Mouse (Mus musculus): ENCODE measurements at regions not wholly inside any gene's neighbourhood (a gene's known extent, or its start where the extent isn't known, plus 50 kb on each side); places are given as distances from the start of the nearest gene placed in this dataset.

DNA sequence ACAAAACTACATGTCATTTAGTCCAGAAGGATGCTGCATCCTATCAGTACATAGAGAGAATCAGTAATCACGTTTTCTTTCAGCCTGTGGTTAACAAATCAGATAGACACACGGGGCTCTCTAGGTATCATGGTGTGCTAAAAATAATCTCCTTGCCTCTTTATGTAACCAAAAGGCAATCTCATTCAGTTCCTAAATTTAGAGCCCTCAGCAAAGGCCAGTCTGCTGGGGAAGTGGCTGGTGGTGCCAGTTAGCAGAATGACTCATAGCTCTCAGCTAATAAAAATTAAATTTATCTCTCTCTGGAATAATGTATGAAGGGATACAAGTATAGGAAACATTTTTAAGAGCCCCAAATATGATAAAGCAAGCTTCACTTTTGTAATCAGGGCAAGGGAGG is 335.5 kb downstream of the Phex start:
- TF ChIP-seq BHLHE40 (IDR thresholded peaks at IDR 0.05; ENCODE audit: borderline replicate concordance, low read depth, low read length) = no peak
- no peak for TF ChIP-seq ZNF384 (IDR thresholded peaks at IDR 0.05; ENCODE audit: low read depth, low read length)
- no peak for TF ChIP-seq RCOR1 (IDR thresholded peaks at IDR 0.05; ENCODE audit: low read depth, low read length)
- TF ChIP-seq SIN3A (IDR thresholded peaks at IDR 0.05; ENCODE audit: low read length) = no peak
- no peak for TF ChIP-seq POLR2A (IDR thresholded peaks at IDR 0.05; ENCODE audit: control insufficient read depth in 1 of 2, insufficient read depth in 1 of 2, low read depth in 1 of 2, low read length in 2 of 2, poor library complexity in 1 of 2)
- no peak for TF ChIP-seq CTCF (IDR thresholded peaks at IDR 0.05 in 2 of 3, conservative IDR thresholded peaks at IDR 0.05 in 1 of 3; ENCODE audit: control insufficient read depth in 1 of 3, insufficient read depth in 1 of 3, low read depth in 2 of 3, low read length in 3 of 3, poor library complexity in 1 of 3, severe bottlenecking in 1 of 3)
- TF ChIP-seq MXI1 (IDR thresholded peaks at IDR 0.05; ENCODE audit: low read depth, low read length) = no peak
- no peak for TF ChIP-seq USF1 (IDR thresholded peaks at IDR 0.05; ENCODE audit: low read depth, low read length)
